Mouse (Mus musculus) G1E-ER4 (cell line): Measurements from ENCODE around the gene Psmb2. TPM values are rescaled to one million over a fixed set of nuclear protein-coding genes. Genes with fewer than 3 reads are reported as not detected.

Experiments used
- GATA1 ChIP-seq: IDR thresholded peaks from one replicate; pipeline ENCODE4 v1.8.0; 2012; ENCODE audit warnings: low read length, inconsistent platforms
- polyA plus RNA-seq: library from polyadenylated mRNA; stranded (reverse); fragments of >175 nt; gene quantifications from 2 replicates; pipeline ENCODE4 v1.2.3, GENCODE M21; 2012

Psmb2 gene
- polyA plus RNA-seq, 1 experiment, result 124 TPM

- no peak for TF ChIP-seq GATA1
Measured at GRCm38 (mm10) chr4:126683084-126683483, 5.7 kb downstream of the Psmb2 start.

- TF ChIP-seq GATA1, result no peak
Measured at GRCm38 (mm10) chr4:126689457-126689856, 12.0 kb downstream of the Psmb2 start.

- TF ChIP-seq GATA1, result no peak
Measured at GRCm38 (mm10) chr4:126693021-126693420, 15.6 kb downstream of the Psmb2 start.

DNA sequence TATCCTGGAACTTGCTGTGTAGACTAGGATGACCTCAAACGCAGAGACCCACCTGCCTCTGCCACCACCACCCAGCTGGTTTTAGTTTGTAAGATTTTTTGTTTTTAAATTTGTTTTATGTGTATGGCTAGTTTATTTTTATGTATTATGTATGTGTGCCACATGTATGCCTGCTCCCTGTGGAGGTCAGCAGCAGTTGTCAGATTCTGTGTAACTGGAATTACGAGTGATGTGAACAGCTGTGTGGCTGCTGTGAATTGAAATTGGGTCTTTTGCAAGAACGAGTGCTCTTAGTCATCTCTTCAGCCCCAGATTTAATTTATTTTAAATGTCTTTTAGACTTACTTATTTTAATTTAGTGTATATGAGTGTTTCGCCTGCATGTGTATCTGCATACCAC, 19.5 kb downstream of the Psmb2 start:
- TF ChIP-seq GATA1, result no peak

GRCm38 (mm10) chr4:126706630-126707438, 29.4 kb downstream of the Psmb2 start:
- no peak for TF ChIP-seq GATA1

DNA sequence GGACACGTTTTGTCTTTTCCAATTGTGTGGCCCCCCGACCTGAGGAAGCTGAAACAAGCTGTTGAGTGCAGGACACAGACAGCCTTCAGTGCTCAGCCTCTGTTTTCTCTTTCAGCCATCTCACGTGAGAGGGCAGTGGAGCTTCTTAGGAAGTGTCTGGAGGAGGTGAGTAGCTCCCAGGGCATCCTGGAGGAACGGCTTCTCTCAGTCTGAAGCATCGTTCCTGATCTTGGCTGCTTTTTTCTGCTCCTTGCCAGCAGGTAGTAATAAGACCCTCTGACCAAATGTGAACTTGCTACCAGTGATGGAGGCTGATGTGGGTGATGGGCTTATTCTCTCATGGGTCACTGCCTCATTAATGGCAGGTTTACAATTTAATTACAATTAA, 30.0 kb downstream of the Psmb2 start:
- no peak for TF ChIP-seq GATA1

DNA sequence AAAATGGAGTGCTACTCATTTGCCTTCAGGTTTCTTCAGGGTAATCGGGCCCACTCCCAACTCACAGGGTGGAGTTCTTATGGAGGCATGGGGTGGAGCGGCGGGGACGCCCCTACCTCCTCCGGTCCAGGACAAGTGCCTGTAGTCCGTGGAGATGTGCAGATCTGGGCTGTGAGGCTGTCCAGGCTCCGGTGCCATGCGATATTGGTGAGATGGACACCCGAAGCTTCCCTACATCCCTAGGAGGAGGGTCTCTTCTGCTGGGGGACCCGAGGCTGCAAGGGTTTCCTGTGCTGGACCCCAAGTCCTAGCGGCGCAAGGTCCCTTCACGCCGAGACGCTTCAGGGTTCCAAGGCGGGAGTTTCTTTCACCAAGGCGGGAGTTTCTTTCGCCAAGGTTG, 54.7 kb downstream of the Psmb2 start:
- TF ChIP-seq GATA1, result no peak

DNA sequence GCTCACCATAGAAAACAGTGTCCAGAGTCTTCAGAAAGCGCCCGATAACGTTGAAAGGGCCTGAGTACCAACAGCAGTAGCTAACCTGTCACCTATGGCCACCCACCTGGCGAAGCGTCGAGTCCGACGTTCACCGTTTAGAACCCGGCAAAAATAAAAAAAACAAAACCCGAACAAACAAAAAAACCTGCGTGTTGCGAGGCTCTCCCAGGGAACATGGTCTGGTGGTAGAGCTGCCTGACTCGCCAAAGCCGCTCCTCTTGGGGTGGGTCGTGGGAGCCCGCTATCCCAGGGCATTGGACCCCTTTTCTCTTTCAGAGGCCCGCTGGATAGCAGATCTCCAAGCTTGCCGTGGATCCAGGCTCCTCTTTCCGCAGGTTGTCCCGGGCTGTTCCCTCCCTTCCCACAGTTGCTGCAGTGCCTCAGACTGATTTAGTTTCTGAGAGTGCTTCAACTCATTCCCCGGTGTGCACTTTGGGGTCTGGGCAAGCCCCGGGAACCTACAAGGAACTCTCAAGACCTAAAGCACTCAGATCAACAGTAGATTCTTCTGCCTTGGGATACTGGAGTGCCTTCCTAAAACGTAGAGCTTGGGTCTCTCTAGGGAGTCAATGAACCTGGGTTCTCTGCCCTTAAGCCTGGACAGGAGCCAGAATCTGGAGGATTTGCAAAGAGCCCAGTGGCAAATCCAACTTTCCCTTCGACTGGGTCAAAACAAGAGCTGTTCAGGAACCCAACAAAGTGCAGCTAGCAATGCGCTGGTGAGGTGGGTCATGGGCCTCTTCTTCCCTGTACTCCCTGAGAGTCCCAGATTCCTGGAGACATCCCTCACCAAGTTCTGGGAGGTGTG, 55.3 kb downstream of the Psmb2 start:
- TF ChIP-seq GATA1, result no peak

DNA sequence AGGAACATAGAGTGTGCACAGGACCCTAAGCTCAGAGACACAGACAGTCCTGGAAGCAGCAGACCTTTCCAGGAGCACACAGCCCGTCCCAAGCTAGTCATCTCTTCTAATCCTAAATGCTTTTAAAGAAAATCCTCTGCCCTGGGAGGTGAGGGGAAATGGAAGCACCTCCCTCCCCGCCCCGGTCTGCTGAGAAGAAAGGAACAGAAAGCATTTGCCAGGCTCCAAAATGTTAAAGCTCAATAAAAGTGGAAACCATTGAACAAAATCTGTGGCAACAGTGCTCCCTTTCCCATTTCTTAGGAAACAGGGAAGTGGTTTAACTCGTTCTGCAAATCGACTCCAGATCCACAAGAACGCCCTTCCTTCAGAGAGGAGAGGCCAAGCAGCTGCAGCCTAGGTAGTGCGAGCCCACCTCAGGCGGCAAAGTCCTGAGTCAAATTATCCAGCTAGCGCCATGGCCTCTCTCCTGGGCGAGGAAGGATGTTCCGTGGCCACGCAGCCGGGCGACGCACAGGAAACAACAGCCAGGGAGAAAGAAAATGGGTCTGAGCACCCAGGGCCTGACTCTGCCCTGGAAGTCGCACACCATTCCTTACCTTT, 56.7 kb downstream of the Psmb2 start:
- TF ChIP-seq GATA1, result no peak

GRCm38 (mm10) chr4:126734700-126735381, 57.4 kb downstream of the Psmb2 start:
- TF ChIP-seq GATA1, result no peak

- TF ChIP-seq GATA1, result no peak
Measured at GRCm38 (mm10) chr4:126735382-126736000, 58.1 kb downstream of the Psmb2 start.

DNA sequence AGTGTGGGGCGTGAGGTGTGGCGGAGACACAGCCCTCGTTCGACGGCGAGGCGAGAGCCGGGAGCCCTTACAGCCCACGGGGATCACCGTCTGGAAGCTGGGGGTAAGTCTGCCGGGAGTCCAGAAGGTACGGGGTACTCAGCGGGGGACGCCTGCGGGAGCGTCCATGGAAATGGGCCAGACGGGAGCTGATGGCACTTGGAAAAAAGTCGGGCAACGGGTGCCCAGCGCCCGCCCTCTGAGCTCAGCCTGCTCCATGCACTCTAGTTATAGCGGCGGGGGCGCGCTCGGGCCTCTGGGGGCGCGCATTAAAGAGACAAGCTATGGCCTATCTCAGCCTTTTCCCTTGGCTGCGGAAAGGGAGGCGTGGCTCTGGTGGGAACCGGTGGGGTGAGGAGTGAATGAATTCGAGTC, 58.6 kb downstream of the Psmb2 start, which contains the start of gene Tfap2e:
TSS of gene Tfap2e (minus strand) at position 240 of the 414 bp plus-strand sequence.
- no peak for TF ChIP-seq GATA1

GRCm38 (mm10) chr4:126739966-126740676, 62.7 kb downstream of the Psmb2 start:
- no peak for TF ChIP-seq GATA1

DNA sequence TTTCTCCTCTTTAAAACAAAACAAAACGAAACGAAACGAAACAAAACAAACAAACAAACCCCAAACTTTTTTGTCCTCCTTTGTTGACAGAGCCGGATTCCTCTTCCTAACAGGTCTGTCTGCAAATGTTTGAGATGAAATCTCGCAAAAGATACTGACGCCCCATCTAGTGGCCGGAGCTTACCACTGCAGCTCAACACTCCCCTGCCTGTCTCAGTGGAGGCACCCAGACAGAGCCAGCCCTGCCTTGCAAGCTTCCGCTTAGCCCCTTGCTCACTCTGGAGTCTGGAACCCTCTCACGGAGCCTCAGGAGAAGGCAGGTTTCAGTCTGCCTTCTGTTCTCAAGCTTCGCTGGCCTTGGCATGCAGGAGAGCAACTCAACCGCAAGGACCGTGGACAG, 64.0 kb downstream of the Psmb2 start:
- no peak for TF ChIP-seq GATA1

GRCm38 (mm10) chr4:126742976-126743375, 65.5 kb downstream of the Psmb2 start:
- TF ChIP-seq GATA1, result no peak
